Mouse (Mus musculus): ENCODE measurements at regions not wholly inside any gene's neighbourhood (a gene's known extent, or its start where the extent isn't known, plus 50 kb on each side); places are given as distances from the start of the nearest gene placed in this dataset.

GRCm38 (mm10) chr11:65638211-65638610 lies 149.9 kb downstream of the Map2k4 start:
- H3K27ac ChIP-seq (ENCODE audit: insufficient read depth, low read length), result no peak overlapping the region
- no peaks in the 10 kb centered on the region for H3K4me1 ChIP-seq (ENCODE audit: control insufficient read depth, insufficient read depth, low read length)
- TF ChIP-seq POLR2A (IDR thresholded peaks at IDR 0.05; ENCODE audit: extremely low read depth, insufficient read depth, low read length) (no peak), CTCF (IDR thresholded peaks at IDR 0.05; ENCODE audit: extremely low read depth, insufficient read depth, low read length) (no peak)

GRCm38 (mm10) chr11:65637206-65637605 lies 150.9 kb downstream of the Map2k4 start:
- no peak for TF ChIP-seq POLR2A (IDR thresholded peaks at IDR 0.05; ENCODE audit: extremely low read depth, insufficient read depth, low read length)
- TF ChIP-seq CTCF (IDR thresholded peaks at IDR 0.05; ENCODE audit: extremely low read depth, insufficient read depth, low read length), result no peak
- Histone ChIP-seq H3K4me3 (ENCODE audit: insufficient read depth, low read length) (no peak overlapping the region), H3K27ac (ENCODE audit: insufficient read depth, low read length) (no peak overlapping the region), H3K4me1 (ENCODE audit: control insufficient read depth, insufficient read depth, low read length) (no peaks in the 10 kb centered on the region)

More at GRCm38 (mm10) chr11:65638211-65638610, 149.9 kb downstream of the Map2k4 start:
- H3K4me3 ChIP-seq (ENCODE audit: insufficient read depth, low read length), result no peak overlapping the region

- no peaks in the 10 kb centered on the region for H3K4me1 ChIP-seq (ENCODE audit: control insufficient read depth, insufficient read depth, low read length)
- no peak overlapping the region for H3K27ac ChIP-seq (ENCODE audit: insufficient read depth, low read length)
- no peak overlapping the region for H3K4me3 ChIP-seq (ENCODE audit: insufficient read depth, low read length)
- TF ChIP-seq POLR2A (IDR thresholded peaks at IDR 0.05; ENCODE audit: extremely low read depth, insufficient read depth, low read length) (no peak), CTCF (IDR thresholded peaks at IDR 0.05; ENCODE audit: extremely low read depth, insufficient read depth, low read length) (no peak)
Observed at GRCm38 (mm10) chr11:65635307-65635706, 152.8 kb downstream of the Map2k4 start.

GRCm38 (mm10) chr11:65631164-65631563 lies 156.9 kb downstream of the Map2k4 start:
- TF ChIP-seq POLR2A (IDR thresholded peaks at IDR 0.05; ENCODE audit: extremely low read depth, insufficient read depth, low read length), result no peak
- peak; percentile 39; the same call in 1 of the 2 replicates for TF ChIP-seq CTCF (IDR thresholded peaks at IDR 0.05; ENCODE audit: extremely low read depth, insufficient read depth, low read length)
- Histone ChIP-seq H3K4me3 (ENCODE audit: insufficient read depth, low read length) (no peak overlapping the region), H3K4me1 (ENCODE audit: control insufficient read depth, insufficient read depth, low read length) (no peaks in the 10 kb centered on the region), H3K27ac (ENCODE audit: insufficient read depth, low read length) (no peak overlapping the region)

- H3K4me3 ChIP-seq (ENCODE audit: insufficient read depth, low read length), result no peak overlapping the region
- TF ChIP-seq CTCF (IDR thresholded peaks at IDR 0.05; ENCODE audit: extremely low read depth, insufficient read depth, low read length), result no peak
- H3K4me1 ChIP-seq (ENCODE audit: control insufficient read depth, insufficient read depth, low read length), result no peaks in the 10 kb centered on the region
- H3K27ac ChIP-seq (ENCODE audit: insufficient read depth, low read length), result no peak overlapping the region
Observed at GRCm38 (mm10) chr11:65630436-65630835, 157.7 kb downstream of the Map2k4 start.

- H3K27ac ChIP-seq (ENCODE audit: insufficient read depth, low read length), result no peak overlapping the region
- no peaks in the 10 kb centered on the region for H3K4me1 ChIP-seq (ENCODE audit: control insufficient read depth, insufficient read depth, low read length)
- H3K4me3 ChIP-seq (ENCODE audit: insufficient read depth, low read length), result no peak overlapping the region
- TF ChIP-seq CTCF (IDR thresholded peaks at IDR 0.05; ENCODE audit: extremely low read depth, insufficient read depth, low read length), result no peak
- no peak for TF ChIP-seq POLR2A (IDR thresholded peaks at IDR 0.05; ENCODE audit: extremely low read depth, insufficient read depth, low read length)
Observed at GRCm38 (mm10) chr11:65629320-65629719, 158.8 kb downstream of the Map2k4 start.

- no peak for TF ChIP-seq POLR2A (IDR thresholded peaks at IDR 0.05; ENCODE audit: extremely low read depth, insufficient read depth, low read length)
- TF ChIP-seq CTCF (IDR thresholded peaks at IDR 0.05; ENCODE audit: extremely low read depth, insufficient read depth, low read length), result no peak
- Histone ChIP-seq H3K4me1 (ENCODE audit: control insufficient read depth, insufficient read depth, low read length) (no peaks in the 10 kb centered on the region), H3K27ac (ENCODE audit: insufficient read depth, low read length) (no peak overlapping the region), H3K4me3 (ENCODE audit: insufficient read depth, low read length) (no peak overlapping the region)
Observed at GRCm38 (mm10) chr11:65618976-65619375, 169.1 kb downstream of the Map2k4 start.

GRCm38 (mm10) chr11:65610536-65610935 lies 177.6 kb downstream of the Map2k4 start:
- TF ChIP-seq CTCF (IDR thresholded peaks at IDR 0.05; ENCODE audit: extremely low read depth, insufficient read depth, low read length) (no peak), POLR2A (IDR thresholded peaks at IDR 0.05; ENCODE audit: extremely low read depth, insufficient read depth, low read length) (no peak)
- Histone ChIP-seq H3K27ac (ENCODE audit: insufficient read depth, low read length) (peak overlapping the region; percentile 50; the same call in 1 of the 2 replicates), H3K4me3 (ENCODE audit: insufficient read depth, low read length) (no peak overlapping the region), H3K4me1 (ENCODE audit: control insufficient read depth, insufficient read depth, low read length) (peaks cover 2% of the 10 kb centered on the region; the same call in 1 of the 2 replicates)

- no peak for TF ChIP-seq POLR2A (IDR thresholded peaks at IDR 0.05; ENCODE audit: extremely low read depth, insufficient read depth, low read length)
- TF ChIP-seq CTCF (IDR thresholded peaks at IDR 0.05; ENCODE audit: extremely low read depth, insufficient read depth, low read length), result no peak
- Histone ChIP-seq H3K4me1 (ENCODE audit: control insufficient read depth, insufficient read depth, low read length) (peaks cover 2% of the 10 kb centered on the region; the same call in 1 of the 2 replicates), H3K4me3 (ENCODE audit: insufficient read depth, low read length) (no peak overlapping the region), H3K27ac (ENCODE audit: insufficient read depth, low read length) (no peak overlapping the region)
Observed at GRCm38 (mm10) chr11:65609056-65609455, 179.0 kb downstream of the Map2k4 start.

- no peak overlapping the region for H3K4me3 ChIP-seq (ENCODE audit: insufficient read depth, low read length)
- H3K27ac ChIP-seq (ENCODE audit: insufficient read depth, low read length), result no peak overlapping the region
- no peak for TF ChIP-seq POLR2A (IDR thresholded peaks at IDR 0.05; ENCODE audit: extremely low read depth, insufficient read depth, low read length)
- TF ChIP-seq CTCF (IDR thresholded peaks at IDR 0.05; ENCODE audit: extremely low read depth, insufficient read depth, low read length), result no peak
- no peaks in the 10 kb centered on the region for H3K4me1 ChIP-seq (ENCODE audit: control insufficient read depth, insufficient read depth, low read length)
Observed at GRCm38 (mm10) chr11:65597298-65598076, 190.6 kb downstream of the Map2k4 start.

All from cortical plate, adult 2 months (tissue).